Mouse (Mus musculus) layer of hippocampus, adult 8-10 months (tissue): ENCODE measurements at regions not wholly inside any gene's neighbourhood (a gene's known extent, or its start where the extent isn't known, plus 50 kb on each side); places are given as distances from the start of the nearest gene placed in this dataset.

Source experiments
- DNase-seq, 2 experiments: peaks; one replicate each; pipeline ENCODE4 v3.0.0; 2022; ENCODE audit warnings: low spot score in 2 of 2

DNA sequence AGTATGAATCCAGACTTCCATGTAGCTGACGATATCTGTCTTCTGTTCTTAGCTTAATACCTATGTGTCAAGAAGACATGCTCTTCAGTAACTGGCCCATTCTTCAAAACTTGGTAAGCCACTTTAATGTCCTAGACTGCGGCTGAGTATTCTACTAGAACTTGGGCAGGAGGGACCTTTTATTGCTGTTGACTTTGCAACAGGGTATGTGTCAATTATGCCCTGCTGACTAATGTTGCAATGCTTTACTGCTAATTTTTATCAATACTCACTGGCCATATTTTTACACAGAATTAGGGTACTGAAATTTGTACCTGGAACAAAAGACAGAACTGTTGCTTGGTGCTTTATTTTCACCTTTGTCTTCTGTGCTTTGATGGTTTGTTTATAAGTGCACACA, 746.9 kb downstream of the Ppargc1a start:
- DNase-seq, result no peak

DNA sequence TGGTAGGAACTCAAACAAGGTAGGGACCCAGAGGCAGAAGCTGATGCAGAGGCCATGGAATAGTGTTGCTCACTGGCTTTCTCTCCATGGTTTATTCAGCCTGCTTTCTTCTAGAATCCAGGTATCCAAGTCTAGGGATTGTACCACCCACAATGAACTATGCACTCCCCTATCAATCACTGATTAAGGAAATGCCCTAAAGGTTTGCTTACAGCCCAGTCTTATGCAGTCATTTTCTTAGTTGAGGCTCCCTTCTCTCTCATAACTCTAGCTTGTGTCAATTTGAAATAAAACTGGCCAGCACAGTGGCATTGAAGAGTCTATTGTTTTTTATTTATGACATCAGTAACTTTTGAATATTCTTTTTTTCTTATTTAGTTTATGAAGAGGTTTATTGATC, 747.6 kb downstream of the Ppargc1a start:
- no peak for DNase-seq

GRCm38 (mm10) chr5:50795310-50795709, 736.5 kb upstream of the Adgra3 start:
- DNase-seq, result no peak

GRCm38 (mm10) chr5:50794453-50795169, 735.8 kb upstream of the Adgra3 start:
- DNase-seq, result no peak

- no peak for DNase-seq
Measured at GRCm38 (mm10) chr5:50793558-50793957, 734.8 kb upstream of the Adgra3 start.

DNA sequence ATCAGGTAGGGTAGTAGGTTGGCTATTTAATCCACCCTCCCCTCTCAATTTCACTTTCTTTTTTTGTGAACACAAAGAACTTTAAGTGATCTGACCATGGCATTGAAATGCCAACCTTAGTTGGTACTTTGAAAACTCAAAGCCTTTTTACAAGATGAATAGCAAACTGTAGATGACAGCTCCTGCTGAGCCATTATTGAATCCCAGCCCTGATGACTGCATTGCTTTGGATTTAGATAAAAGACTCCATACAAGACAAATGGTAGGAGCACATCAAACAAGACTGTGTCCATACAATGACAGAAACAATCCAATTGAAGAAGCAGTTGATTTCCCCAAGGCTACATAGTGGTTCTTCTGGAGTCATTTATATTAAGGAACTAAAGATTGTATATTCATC, 726.5 kb upstream of the Adgra3 start:
- DNase-seq, result no peak

GRCm38 (mm10) chr5:50779138-50779537, 720.3 kb upstream of the Adgra3 start:
- DNase-seq, result no peak

GRCm38 (mm10) chr5:50778221-50778620, 719.4 kb upstream of the Adgra3 start:
- DNase-seq, result no peak

GRCm38 (mm10) chr5:50762261-50762660, 703.5 kb upstream of the Adgra3 start:
- DNase-seq, result no peak

DNA sequence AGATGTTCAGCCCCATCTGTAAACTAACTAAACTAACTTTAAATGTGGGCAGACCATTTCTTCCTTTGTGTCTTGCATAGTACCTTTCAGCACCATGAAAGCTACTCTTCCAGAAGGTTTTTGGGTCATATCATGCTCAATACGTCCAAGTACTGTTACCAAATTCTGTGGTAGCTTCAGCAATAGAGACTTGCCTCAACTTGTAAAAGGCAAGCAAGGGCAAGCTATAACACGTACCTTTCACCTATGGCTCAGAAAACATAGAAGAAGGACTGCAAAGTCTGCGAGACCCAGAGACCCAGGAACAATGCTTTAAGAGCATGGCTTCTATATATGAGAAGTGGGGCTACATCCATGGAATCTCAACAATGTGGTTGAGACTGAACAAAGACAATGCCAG, 701.6 kb upstream of the Adgra3 start:
- DNase-seq, result no peak

- DNase-seq, result peak in 1 of 2 experiments; percentile 23
Measured at GRCm38 (mm10) chr5:50752766-50753165, 694.0 kb upstream of the Adgra3 start.

DNA sequence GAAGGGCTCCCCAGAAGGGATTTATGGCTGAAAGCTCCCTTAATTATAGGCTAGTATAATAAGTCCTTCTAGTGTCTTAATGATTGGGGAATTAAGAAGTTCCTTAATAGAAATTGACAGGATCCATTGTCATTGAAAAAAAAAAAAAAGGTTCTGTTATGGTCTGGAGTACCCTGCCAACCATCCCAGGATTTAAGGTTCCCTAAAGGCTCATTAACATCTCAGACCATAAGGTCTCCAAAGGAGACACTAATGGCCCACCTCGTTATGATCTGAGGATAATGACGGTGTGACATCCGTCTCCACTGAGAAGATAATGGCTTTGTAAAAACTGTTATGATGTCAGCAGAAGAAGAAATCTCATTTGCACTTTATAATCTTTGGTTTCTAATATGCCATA, 692.6 kb upstream of the Adgra3 start:
- DNase-seq, result no peak

DNA sequence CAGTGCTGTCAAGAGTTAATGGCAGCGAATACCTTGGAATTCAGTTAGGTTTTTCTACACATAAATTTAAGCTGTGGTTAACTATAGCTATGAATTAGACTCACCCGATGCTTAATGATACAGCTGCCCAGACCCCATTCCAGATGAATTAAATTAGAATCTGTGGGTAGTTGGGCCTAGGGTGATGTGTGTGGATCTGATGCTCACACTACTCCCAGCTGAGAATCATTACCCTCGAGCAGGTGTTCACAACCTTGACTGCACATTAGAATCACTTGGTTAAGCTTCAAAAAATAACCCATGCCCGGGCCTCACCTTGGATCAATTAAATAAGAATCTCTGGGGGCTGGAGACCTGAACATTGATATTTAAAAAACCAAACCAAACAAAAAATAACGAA, 684.2 kb upstream of the Adgra3 start:
- DNase-seq, result no peak

GRCm38 (mm10) chr5:50733711-50734110, 674.9 kb upstream of the Adgra3 start:
- no peak for DNase-seq

- no peak for DNase-seq
Measured at GRCm38 (mm10) chr5:50728337-50729003, 669.7 kb upstream of the Adgra3 start.

DNA sequence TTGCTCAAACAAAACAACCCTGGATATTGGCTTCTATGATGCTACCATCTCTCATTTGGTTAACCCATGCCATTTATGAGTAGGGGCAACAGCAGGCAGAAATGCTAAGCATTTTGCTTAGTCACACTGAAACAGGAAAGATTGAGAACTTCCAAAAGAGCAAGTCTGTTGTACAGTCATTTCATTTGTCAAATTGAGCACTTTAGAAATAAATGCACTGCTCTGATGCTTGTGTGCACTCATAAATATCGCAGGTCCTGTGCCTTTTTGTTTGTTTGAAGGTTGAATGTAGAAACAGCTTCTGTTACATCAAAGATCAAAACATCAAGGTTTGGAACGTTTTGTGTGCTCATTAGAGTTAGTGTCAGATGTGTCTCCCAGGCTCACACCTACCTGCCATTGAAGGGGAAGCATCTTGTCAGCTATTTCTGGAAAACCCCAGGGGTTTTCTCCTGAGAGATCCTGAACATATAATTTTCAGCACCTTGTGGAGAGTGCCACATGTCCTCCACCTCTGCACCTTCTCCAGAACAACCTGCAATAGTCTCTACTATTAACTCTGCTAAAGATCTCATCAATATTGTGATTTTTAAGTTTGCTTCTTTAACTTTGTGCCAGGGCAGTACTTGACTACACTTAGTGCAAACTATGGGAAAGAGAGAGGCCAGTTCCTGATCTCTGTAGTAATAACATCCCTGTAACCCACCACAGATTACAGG, 648.3 kb upstream of the Adgra3 start:
- DNase-seq, result no peak

DNA sequence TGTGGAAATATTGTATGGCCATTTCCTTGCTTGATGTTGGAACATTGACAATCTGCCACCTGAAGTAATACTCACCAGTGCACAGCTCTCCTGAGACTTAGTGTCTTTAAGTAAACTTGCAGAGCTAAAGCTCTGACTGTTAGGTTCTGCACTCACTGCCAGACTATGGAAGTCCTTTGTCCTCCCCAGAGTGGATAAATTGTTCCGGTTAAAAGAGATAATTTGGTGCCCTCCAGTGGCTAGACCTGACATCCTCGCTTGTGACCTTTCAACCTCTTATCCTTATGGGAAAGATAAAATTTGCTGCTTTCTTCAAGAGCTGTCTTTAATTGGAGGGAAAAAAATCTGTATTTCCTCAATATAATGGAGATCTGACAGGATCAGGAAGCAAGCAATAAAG, 639.3 kb upstream of the Adgra3 start:
- peak in 1 of 2 experiments; percentile 3 for DNase-seq

GRCm38 (mm10) chr5:50697588-50697987, 638.8 kb upstream of the Adgra3 start:
- DNase-seq, result no peak

DNA sequence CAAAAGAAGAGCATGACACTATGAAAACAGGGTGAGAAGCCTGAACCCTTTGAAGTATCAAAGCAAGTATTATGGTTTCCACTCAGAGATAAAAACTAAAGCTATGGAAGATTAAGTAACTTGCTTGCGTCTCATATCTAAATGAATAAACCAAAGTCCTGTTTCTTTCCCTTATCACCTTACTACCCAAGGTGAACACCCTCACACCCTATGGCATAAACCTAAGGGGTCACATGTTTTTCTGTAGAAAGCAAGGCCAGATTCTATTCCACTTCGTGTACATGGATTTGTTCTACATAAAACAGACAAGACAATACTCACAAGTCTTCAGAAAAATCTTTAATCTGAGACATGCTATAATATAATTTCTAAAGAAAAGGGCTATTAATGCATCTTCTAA, 629.6 kb upstream of the Adgra3 start:
- DNase-seq, result no peak

DNA sequence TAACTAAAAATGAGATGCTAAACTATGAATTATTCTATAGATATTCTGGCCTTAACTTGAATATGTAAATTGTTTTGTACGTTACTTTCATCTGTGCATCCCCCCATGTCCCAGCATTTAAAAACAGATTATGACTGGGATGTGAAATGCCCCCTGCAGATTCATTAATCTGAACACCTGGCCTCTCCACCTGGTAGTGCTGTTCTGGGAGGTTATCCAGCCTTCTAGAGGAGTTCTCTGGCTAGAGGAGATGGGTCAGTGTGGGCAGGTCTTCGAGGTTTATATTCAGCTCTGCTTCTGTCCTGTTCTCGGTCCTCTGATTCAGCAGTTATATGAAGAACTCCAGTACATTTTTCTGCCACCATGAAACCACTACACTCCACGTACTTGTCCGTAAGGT, 625.2 kb upstream of the Adgra3 start:
- DNase-seq, result no peak

GRCm38 (mm10) chr5:50636539-50636938, 577.7 kb upstream of the Adgra3 start:
- no peak for DNase-seq

DNA sequence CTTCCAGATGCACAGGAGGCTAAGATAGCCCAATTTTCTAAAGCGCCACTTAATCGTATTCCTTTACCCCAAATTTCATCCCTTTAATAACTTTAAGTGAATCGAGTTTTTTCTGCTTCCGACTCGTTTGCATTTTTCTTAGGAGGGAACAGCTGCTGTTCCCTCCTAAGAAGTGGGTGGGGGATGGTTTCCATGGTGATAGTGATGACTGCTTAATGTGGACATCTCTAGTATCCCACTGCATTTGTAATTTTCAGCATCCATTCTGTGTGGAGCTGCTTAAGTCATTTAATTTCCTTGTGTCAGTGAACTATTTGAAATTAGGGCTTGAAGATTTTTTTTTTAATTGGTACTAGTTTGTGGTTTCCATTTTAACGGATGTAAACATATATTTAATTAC, 567.8 kb upstream of the Adgra3 start:
- DNase-seq, result peak in 1 of 2 experiments; percentile 7

GRCm38 (mm10) chr5:50624206-50624605, 565.4 kb upstream of the Adgra3 start:
- no peak for DNase-seq
